ENCODE assay signal across 9 mouse cellular contexts in genomic region chr8:126073141-126073740, GRCm38 (mm10).
A peak's percentile ranks its signal among the peaks of the same experiment; 100 is the strongest.
DNase-seq lines count a peak whose midpoint lies in the region; ATAC-seq lines count a peak whose summit lies in the region.
"Had no signal": no experiment of that assay in that cellular context is flagged by ENCODE, and none has a peak within 500 bp of the region (broad histone marks: within the 10 kb centered on the region; RNA-seq: fewer than 3 reads in every experiment).

No protein-coding gene starts in this region.

- no peak overlapping the region for H3K4me3 ChIP-seq in lung, embryonic 16.5 days (ENCODE audit: low read length)
- no peak overlapping the region for H3K4me3 ChIP-seq in forebrain, embryonic 15.5 days

- WGBS in lung, embryonic 16.5 days: 47% methylated on average over 7 of the region's 7 CpGs
- 16% methylated on average over 7 of the region's 7 CpGs for WGBS in forebrain, embryonic 15.5 days

- no peak for DNase-seq in lung, postnatal 25 days (ENCODE audit: low spot score)
- peak; percentile 30 to 60 for DNase-seq in left cerebral cortex, postnatal 14 days (ENCODE audit: low spot score in 2 of 2)
- DNase-seq in retina, embryonic 14.5 days (ENCODE audit: low spot score): peak; percentile 63
- no peak for DNase-seq in gastrocnemius, adult 8-10 months (ENCODE audit: low spot score in 2 of 2)
- DNase-seq in lung, postnatal 14 days: no peak
- no peak for DNase-seq in yolk sac, embryonic 10.5 days (ENCODE audit: low spot score)
- DNase-seq: cerebellum, adult 9-11 months had no signal

- ATAC-seq in lung, embryonic 16.5 days (ENCODE audit: low read depth): peak; percentile 43; the same call in 1 of the 2 replicates
- peak; percentile 57; the same call in 1 of the 2 replicates for ATAC-seq in forebrain, embryonic 15.5 days (replicated peaks)

- H3K27me3 ChIP-seq in lung, embryonic 16.5 days (ENCODE audit: control insufficient read depth, insufficient read depth, low read depth, low read length): no peaks in the 10 kb centered on the region
- no peaks in the 10 kb centered on the region for H3K27me3 ChIP-seq in forebrain, embryonic 15.5 days

- H3K4me2 ChIP-seq in lung, embryonic 16.5 days (ENCODE audit: low read depth, low read length): no peak overlapping the region
- H3K4me2 ChIP-seq in forebrain, embryonic 15.5 days (replicated peaks): peak overlapping the region; percentile 10; the same call in 1 of the 2 replicates

- no peaks in the 10 kb centered on the region for H3K9me3 ChIP-seq in lung, embryonic 16.5 days (ENCODE audit: control insufficient read depth, low read length)
- H3K9me3 ChIP-seq in forebrain, embryonic 15.5 days: no peaks in the 10 kb centered on the region

- peak overlapping the region; percentile 45; the same call in 1 of the 2 replicates for H3K27ac ChIP-seq in lung, embryonic 16.5 days (ENCODE audit: low read length)
- H3K27ac ChIP-seq in forebrain, embryonic 15.5 days (replicated peaks): no peak overlapping the region; the same call in 1 of the 2 replicates

- H3K9ac ChIP-seq in lung, embryonic 16.5 days (ENCODE audit: low read length): no peak overlapping the region
- no peak overlapping the region for H3K9ac ChIP-seq in forebrain, embryonic 15.5 days (replicated peaks)

- H3K4me1 ChIP-seq in lung, embryonic 16.5 days (replicated peaks; ENCODE audit: control insufficient read depth, insufficient read depth, low read length): peaks cover 2% of the 10 kb centered on the region
- H3K4me1 ChIP-seq in forebrain, embryonic 15.5 days: peaks cover 14% of the 10 kb centered on the region

- intact Hi-C loops in left cerebral cortex, postnatal 14 days (cut with DNase I): no loop called here

- no peaks in the 10 kb centered on the region for H3K36me3 ChIP-seq in lung, embryonic 16.5 days (ENCODE audit: control insufficient read depth, insufficient read depth, low read length)
- no peaks in the 10 kb centered on the region for H3K36me3 ChIP-seq in forebrain, embryonic 15.5 days

Comparison
In these comparisons a context has a peak if more than half of its experiments do, and no peak if none do; other contexts are left out.
1. DNase-seq: peak in left cerebral cortex, postnatal 14 days (2 of 2) and retina, embryonic 14.5 days (single experiment); none in lung, postnatal 25 days (single experiment), gastrocnemius, adult 8-10 months (0 of 2), lung, postnatal 14 days (single experiment) and yolk sac, embryonic 10.5 days (single experiment).